Mouse (Mus musculus) heart, postnatal 36 days (tissue): Measurements from ENCODE around the gene Prlr. TPM values are rescaled to one million over a fixed set of nuclear protein-coding genes. Genes with fewer than 3 reads are reported as not detected.
A peak's percentile ranks its signal among the peaks of the same experiment; 100 is the strongest.

Experiments used
- DNase-seq, 2 experiments: peaks; one replicate each; pipeline ENCODE4 v3.0.0; 2021 to 2022
- intact Hi-C: fragments of 180-260 bp; cut with DNase I; formaldehyde crosslinking; loops from one replicate; pipeline ENCODE4 v1.15.1; 2025
- total RNA-seq, 2 experiments: library from RNA; stranded (reverse); gene quantifications; 2 replicates each; pipeline ENCODE4 v1.2.3; 2021

Gene Prlr
- total RNA-seq, 2 experiments from 2014 or later = 2.6 to 3.2 TPM

- DNase-seq = no peak
- intact Hi-C loops = loop anchor here (10.0 kb wide), 1 partner anchor 597 kb away; no protein-coding TSS in a partner anchor
Measured at GRCm38 (mm10) chr15:10311826-10312225, 134.8 kb downstream of the Prlr start.

GRCm38 (mm10) chr15:10313522-10314455, 136.8 kb downstream of the Prlr start:
- intact Hi-C loops = loop anchor here (10.0 kb wide), 1 partner anchor 599 kb away; no protein-coding TSS in a partner anchor
- peak; percentile 51 to 53 for DNase-seq

- DNase-seq = no peak
Measured at GRCm38 (mm10) chr15:10325080-10325479, 148.0 kb downstream of the Prlr start, which contains the start of gene Gm21973. TSS of gene Gm21973 (plus strand) at chr15:10325380.

DNA sequence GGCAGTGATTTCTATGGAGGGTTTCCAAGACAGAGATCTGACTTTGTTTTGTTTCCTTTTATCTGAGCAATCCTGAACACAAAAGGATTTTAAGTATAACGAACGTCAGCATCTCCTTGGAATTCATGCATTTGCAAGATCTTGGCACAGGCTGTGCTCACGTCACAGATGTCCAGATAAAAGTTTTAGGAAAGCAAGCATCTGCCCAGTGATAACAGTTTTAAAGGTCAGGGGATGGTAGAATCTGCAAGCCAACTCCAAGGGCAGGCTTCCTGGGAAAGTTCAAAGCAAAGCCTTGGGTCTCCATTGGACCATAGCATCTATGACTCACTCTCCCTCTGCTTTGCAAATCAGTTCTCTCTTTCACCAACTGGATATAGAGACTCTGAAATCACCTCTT, 153.6 kb downstream of the Prlr start:
- intact Hi-C loops = no loop called here
- DNase-seq = no peak

More at GRCm38 (mm10) chr15:10325080-10325479, 148.0 kb downstream of the Prlr start, which contains the start of gene Gm21973:
- intact Hi-C loops = no loop called here

DNA sequence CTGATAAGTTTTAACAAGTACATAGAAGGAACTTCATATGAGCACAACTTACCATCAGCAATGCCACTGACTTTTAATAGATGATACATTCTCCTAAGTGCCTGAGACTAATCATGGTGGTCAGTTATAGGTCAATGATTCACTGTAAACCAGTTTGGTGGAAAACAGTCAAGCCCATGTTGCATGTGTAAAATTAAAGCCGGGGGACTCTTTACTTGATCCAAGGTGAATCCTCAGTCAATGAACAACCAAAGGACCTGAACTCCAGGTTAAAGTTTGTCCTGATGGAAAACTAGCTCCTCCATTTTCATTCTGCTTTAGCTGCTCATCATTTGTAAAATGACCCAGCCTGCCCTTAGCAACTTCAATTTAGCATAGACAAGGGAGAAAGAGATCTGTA, 155.5 kb downstream of the Prlr start:
- DNase-seq = no peak
- intact Hi-C loops = no loop called here

- intact Hi-C loops = no loop called here
- DNase-seq = no peak
Measured at GRCm38 (mm10) chr15:10338606-10339005, 161.6 kb downstream of the Prlr start.

DNA sequence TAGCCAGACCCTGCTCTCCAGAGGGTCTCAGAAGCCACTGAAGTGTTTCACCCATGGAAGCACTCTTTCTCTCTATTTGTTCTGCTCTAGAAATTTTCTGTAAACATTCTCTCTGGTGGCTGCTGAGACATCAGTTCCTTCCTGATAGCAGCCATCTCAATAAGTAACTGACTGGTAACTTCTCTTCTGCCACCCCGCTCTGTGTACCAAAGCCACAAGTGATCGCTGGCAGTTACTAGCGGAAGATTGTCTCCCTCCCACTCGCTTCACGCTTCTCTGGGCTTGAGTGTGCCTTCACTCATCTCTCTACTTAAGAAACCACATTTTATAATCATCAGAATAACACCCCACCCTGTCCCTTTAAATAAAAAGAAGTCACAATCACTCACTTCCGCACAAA, 170.0 kb downstream of the Prlr start:
- intact Hi-C loops = no loop called here
- DNase-seq = no peak

GRCm38 (mm10) chr15:10358039-10358948, 181.3 kb downstream of the Prlr start, which contains the start of gene Agxt2:
TSS of gene Agxt2 (plus strand) at chr15:10358532.
- no peak for DNase-seq
- intact Hi-C loops = no loop called here

DNA sequence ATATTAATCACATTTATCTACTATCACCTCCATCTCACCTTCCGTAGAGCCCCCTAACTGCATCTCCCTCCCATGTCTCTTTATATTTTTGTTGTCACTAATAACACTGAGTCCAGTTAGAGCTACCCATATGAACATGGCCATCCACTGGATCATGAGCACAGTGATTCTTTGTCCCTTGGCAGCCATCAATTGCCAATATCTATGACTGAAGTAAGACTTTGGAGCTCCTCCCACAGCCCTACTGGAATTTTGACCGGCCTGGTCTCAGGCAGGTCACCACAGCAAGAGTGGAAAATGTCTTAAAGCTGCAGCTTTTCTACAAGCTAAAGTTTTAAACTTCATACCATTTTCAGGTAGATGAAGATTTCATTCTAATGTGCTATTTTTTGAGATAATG, 189.3 kb downstream of the Prlr start:
- no peak for DNase-seq
- intact Hi-C loops = no loop called here

DNA sequence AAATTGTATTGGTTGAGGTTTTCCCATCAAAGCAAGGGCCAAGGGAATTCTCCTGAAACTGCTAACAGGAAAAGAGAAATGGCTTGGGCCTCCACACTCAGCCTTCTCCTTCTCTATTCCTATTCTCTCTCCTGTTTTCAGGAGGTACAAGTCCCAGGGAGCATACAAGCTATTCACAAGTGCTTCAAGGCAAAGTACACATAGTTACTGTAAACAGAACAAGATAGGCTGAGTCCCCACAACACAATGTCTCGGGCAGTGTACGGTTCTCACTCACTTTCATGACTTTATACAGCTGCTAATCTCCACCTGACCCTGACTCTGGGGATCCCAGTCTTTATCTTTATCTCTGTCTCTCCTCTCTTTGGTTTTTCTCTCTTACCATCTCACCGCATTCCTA, 198.4 kb downstream of the Prlr start:
- intact Hi-C loops = no loop called here

GRCm38 (mm10) chr15:10378338-10378959, 201.4 kb downstream of the Prlr start:
- intact Hi-C loops = no loop called here
- no peak for DNase-seq

More for the DNA sequence above, 198.4 kb downstream of the Prlr start:
- no peak for DNase-seq

DNA sequence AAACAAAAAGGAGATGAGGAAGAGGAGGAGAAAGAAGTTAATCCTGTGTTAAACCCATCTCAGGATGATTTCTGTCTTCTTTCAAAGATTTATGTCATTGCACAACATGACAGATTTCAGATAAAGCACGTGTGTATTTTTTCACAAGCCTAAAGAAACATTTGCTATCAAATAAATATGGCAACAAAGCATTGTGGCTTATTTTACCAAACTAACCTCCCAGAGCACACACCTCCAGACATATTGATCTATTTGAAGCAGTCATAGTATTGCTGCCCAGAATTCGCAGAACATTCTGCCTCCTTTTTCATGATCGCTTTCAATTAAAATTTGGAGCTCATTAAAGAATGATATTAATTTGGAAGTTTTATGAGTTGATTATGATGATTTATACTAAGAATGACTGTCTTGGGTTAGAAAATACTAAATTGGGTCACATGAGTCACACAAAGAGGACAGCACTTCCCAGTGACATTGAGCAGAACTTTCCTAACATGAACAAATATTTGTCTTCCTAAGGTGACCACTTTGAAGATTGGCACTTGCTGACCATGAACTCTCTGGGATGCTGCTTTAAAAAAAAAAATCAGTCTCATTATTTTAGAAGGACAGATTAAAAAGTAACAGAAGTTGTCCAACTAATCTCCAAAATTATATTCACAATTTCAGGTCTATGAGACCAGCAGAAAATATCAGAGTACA, 202.9 kb downstream of the Prlr start:
- intact Hi-C loops = no loop called here
- DNase-seq = no peak

- no peak for DNase-seq
- intact Hi-C loops = no loop called here
Measured at GRCm38 (mm10) chr15:10387263-10387662, 210.2 kb downstream of the Prlr start.

Other genes starting within 250 kb of the Prlr start
- gene Gm21973, start 148.1 kb downstream of the Prlr start, total RNA-seq = not detected
- gene Agxt2, start 181.3 kb downstream of the Prlr start, total RNA-seq = not detected